Mouse (Mus musculus): ENCODE measurements around the gene Lmna.

DNA sequence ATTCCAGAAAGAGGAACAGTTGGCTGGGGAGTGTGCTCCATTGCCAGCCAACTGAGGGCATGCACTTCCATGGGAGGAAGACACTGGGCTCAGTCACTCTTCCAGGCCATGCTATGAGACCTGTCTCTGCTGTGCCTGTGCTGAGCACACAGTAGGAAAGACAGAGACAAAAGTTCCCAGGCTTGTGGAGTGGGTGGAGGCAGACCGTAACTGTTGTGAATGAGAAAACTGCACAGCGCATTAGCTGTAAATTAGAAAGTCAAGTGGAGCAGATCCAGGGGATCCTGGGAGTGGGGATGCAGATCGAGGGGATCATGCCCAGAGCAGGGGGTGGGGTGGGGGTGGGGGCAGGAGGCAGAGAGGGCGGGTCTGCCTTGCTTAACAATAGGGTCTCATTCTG is 70.2 kb downstream of the Lmna start:
- TF ChIP-seq POLR2A (IDR thresholded peaks at IDR 0.05; ENCODE audit: extremely low read depth, insufficient read depth, low read length) (no peak), CTCF (IDR thresholded peaks at IDR 0.05; ENCODE audit: low read depth, low read length) (no peak)

All from liver, adult 2 months (tissue).